Mouse (Mus musculus) kidney, adult 11 months (tissue): Measurements from ENCODE around the gene Ccm2.

Experiments used
- DNase-seq: peaks from one replicate; pipeline ENCODE4 v3.0.0; 2022

Gene Ccm2

GRCm38 (mm10) chr11:6586660-6587059, 40.0 kb downstream of the Ccm2 start:
- no peak for DNase-seq

GRCm38 (mm10) chr11:6587249-6587940, 40.7 kb downstream of the Ccm2 start:
- no peak for DNase-seq

GRCm38 (mm10) chr11:6588295-6588694, 41.6 kb downstream of the Ccm2 start:
- no peak for DNase-seq

GRCm38 (mm10) chr11:6589838-6590237, 43.2 kb downstream of the Ccm2 start:
- DNase-seq = no peak

GRCm38 (mm10) chr11:6590933-6591675, 44.4 kb downstream of the Ccm2 start:
- no peak for DNase-seq

GRCm38 (mm10) chr11:6593406-6593805, 46.7 kb downstream of the Ccm2 start:
- no peak for DNase-seq

- DNase-seq = peak; percentile 17
Measured at GRCm38 (mm10) chr11:6594845-6595244, 48.2 kb downstream of the Ccm2 start.

GRCm38 (mm10) chr11:6595339-6595738, 48.7 kb downstream of the Ccm2 start:
- DNase-seq = no peak

- no peak for DNase-seq
Measured at GRCm38 (mm10) chr11:6596205-6596604, 49.5 kb downstream of the Ccm2 start.

GRCm38 (mm10) chr11:6596616-6597015, 49.9 kb downstream of the Ccm2 start:
- no peak for DNase-seq

- no peak for DNase-seq
Measured at GRCm38 (mm10) chr11:6597523-6597922, 50.8 kb downstream of the Ccm2 start.

GRCm38 (mm10) chr11:6598191-6598889, 51.7 kb downstream of the Ccm2 start:
- no peak for DNase-seq

- no peak for DNase-seq
Measured at GRCm38 (mm10) chr11:6599011-6599681, 52.5 kb downstream of the Ccm2 start.

- DNase-seq = no peak
Measured at GRCm38 (mm10) chr11:6599831-6600230, 53.1 kb downstream of the Ccm2 start.

- DNase-seq = no peak
Measured at GRCm38 (mm10) chr11:6600284-6600944, 53.7 kb downstream of the Ccm2 start.

GRCm38 (mm10) chr11:6601649-6602480, 55.2 kb downstream of the Ccm2 start:
- no peak for DNase-seq

- no peak for DNase-seq
Measured at GRCm38 (mm10) chr11:6602662-6603061, 56.0 kb downstream of the Ccm2 start.

GRCm38 (mm10) chr11:6603224-6603623, 56.5 kb downstream of the Ccm2 start:
- no peak for DNase-seq

GRCm38 (mm10) chr11:6603887-6604603, 57.4 kb downstream of the Ccm2 start:
- DNase-seq = no peak

GRCm38 (mm10) chr11:6604604-6604936, 57.9 kb downstream of the Ccm2 start:
- no peak for DNase-seq

GRCm38 (mm10) chr11:6605021-6605481, 58.4 kb downstream of the Ccm2 start:
- no peak for DNase-seq
